Mouse (Mus musculus) NIH3T3 (cell line): ENCODE data around the gene Hnrnpl.

Experiments
- DNase-seq: peaks from one replicate; pipeline ENCODE4 v3.0.0-alpha.2; 2012; ENCODE audit warnings: low read depth

The Hnrnpl gene

GRCm38 (mm10) chr7:28812436-28812835 lies 4.1 kb downstream of the Hnrnpl start:
- no peak for DNase-seq

DNA sequence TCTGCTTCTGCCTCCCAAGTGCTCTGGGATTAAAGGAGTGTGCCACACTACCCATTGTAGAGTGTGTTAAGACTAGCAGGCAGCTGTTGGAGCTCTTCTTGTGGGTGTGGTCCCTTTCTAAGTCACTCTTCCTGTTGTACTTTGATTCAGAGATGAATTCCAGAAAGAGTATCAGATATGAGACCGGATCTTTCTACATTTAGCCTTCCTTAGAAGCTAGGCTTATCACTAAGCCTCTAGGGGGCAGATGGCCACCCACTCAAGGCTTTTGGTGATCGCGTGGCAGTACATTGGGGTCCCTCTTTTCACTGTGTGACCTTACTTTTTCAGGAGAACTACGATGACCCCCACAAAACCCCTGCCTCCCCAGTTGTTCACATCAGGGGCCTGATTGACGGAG lies 4.6 kb downstream of the Hnrnpl start:
- no peak for DNase-seq

- DNase-seq: no peak
These were observed 6.1 kb downstream of the Hnrnpl start for GRCm38 (mm10) chr7:28814306-28815034.

- DNase-seq: no peak
These were observed 6.9 kb downstream of the Hnrnpl start for GRCm38 (mm10) chr7:28815230-28815629.

DNA sequence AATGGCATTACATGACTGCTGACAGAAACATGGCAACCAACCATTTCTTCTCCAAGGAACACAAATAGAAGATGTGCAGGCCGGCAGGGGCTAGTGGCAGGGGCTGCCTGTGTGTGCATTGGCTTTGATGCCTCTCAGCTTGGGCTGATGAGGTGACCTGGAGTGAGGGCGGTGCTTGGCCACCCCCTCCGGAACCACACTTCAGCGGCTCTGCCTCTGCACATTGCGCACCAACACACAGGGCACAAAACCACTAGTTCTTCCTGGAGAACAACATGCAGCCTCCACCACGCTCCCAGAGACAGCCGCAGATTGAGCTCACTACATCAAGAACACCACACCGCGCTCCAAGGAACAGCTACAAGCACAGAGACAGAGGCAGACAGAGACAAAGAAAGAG lies 7.9 kb downstream of the Hnrnpl start:
- DNase-seq: no peak

GRCm38 (mm10) chr7:28816920-28817319 lies 8.6 kb downstream of the Hnrnpl start:
- DNase-seq: no peak

GRCm38 (mm10) chr7:28817524-28817923 lies 9.2 kb downstream of the Hnrnpl start:
- no peak for DNase-seq

DNA sequence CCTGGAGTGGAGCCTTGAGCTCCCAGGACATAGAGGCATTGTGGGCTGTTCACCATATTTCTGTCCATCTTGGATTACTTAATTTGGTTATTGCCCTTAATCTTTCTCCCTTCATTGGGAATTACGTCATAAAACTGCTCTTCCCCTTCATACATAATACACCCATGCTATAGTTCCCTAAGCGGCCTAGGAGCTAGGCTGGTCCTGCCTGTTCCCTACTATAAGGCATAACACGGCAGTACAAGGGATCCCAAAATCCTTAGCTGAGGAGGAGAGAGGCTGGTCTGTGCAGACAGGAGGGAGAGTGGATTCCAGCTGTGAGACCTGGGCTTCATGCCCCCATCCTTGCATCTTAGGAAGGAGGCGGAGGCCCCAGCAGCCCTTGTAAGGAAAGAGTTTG lies 9.6 kb downstream of the Hnrnpl start:
- DNase-seq: no peak

- no peak for DNase-seq
These were observed 10.1 kb downstream of the Hnrnpl start for GRCm38 (mm10) chr7:28818436-28818835.

DNA sequence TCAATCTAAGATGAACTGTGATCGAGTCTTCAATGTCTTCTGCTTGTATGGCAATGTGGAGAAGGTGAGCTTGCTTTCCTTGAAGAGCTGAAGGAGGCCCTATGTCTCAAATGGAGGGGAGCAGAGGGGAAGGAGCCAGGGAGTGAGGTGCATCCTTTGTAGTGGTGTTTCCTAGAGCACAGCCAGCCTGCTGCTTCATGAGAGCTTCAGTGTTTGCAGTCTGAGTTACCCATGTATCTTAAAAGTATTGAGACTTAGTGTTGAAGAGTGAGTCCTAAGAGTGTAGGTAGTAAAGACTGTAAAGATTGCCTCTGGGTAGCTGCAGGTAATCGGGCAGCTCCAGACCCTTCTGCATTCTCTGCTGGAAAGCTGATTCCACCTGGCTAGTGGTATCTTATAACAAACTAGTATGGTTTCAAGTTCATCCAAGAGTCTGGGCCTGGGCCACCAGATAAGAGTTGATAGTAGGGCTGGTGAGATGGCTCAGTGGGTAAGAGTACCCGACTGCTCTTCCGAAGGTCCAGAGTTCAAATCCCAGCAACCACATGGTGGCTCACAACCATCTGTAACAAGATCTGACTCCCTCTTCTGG lies 10.6 kb downstream of the Hnrnpl start:
- no peak for DNase-seq

DNA sequence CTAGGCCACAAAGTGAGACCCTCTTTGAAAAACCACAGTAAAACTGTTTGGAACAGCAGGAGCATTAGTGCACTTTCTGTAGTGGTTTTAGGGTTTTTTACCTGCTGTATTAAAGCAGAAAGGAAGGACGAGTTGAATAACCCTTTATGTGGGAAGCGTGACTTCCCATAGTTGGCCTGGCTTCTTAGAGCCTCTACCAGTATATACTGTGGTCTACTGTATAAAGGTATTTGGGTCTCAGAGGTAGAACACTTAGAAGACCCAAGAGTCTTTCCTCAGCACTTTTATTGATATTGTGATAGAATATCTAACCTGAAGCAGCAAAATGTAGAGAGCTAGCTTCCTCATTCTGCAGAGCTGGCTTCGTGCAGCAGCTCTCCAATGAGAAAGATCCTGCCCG lies 11.2 kb downstream of the Hnrnpl start:
- no peak for DNase-seq

- DNase-seq: peak; percentile 79
These were observed 12.3 kb downstream of the Hnrnpl start for GRCm38 (mm10) chr7:28820358-28821260.

DNA sequence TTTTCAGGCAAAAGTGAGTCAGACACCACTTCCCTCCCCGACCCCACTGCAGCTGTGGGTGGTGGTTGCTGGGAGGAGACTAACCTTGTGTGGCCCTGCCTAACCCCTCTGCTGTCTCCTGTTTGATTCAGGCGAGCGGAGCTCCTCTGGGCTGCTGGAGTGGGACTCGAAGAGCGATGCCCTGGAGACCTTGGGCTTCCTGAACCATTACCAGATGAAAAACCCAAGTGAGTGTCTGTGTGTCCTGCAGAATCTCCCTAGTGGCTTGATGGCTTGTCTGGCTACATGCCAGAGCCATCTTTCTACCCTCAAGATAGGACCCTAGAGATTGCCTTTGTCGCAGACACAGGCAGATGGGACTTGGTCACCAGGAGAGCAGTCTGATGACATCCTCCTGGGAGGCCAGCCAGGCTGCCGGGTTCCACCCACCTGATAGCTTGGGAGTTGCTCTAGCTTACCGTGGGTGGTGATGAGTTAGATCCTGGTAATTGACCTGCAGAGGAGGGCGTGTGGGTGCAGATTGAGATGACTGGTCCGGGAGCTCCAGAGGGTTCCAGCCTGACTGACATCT lies 13.0 kb downstream of the Hnrnpl start:
- DNase-seq: peak; percentile 76

- DNase-seq: no peak
These were observed 14.2 kb downstream of the Hnrnpl start for GRCm38 (mm10) chr7:28822556-28822955.

- no peak for DNase-seq
These were observed 14.9 kb downstream of the Hnrnpl start for GRCm38 (mm10) chr7:28822993-28823903.

DNA sequence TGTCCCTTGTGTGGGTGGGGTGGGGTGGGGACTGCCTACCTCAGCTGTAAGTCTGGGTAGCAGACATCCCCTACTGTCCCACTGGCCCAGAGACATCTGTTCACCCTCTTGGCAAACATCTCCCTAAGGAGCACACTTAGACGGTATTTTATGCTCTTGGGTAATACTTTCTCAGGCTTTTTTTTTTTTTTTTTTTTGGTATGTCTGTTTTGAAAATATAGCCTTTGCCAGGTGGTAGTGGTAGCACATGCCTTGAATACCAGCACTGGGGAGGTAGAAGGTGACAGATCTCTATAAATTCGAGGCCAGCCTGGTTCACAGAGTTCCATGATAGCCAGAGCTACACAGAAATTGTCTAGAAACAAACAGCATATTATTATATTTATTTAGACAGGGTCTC lies 15.6 kb downstream of the Hnrnpl start:
- no peak for DNase-seq

GRCm38 (mm10) chr7:28824941-28825685 lies 16.8 kb downstream of the Hnrnpl start, which contains the start of gene Ech1:
TSS of gene Ech1 (plus strand) at chr7:28825217.
- DNase-seq: peak; percentile 98

GRCm38 (mm10) chr7:28825686-28826401 lies 17.5 kb downstream of the Hnrnpl start:
- peak; percentile 72 for DNase-seq

DNA sequence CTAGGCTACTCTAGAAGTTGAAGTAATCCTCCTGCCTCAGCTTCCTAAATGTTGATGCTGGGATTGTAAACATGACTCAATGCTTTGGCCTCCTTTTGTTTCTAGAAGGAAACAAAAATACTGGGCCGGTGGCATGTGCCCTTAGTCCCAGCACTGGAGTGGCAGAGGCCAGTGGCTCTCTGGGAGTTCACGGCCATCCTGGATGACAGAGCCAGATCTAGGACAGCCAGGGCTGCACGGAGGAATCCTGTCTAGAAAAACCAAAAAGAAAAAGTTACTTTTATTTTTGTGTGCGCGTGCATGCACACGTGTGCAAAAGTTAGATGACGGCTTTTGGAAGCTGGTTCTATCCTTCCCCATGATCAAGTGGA lies 18.0 kb downstream of the Hnrnpl start:
- DNase-seq: no peak

GRCm38 (mm10) chr7:28827338-28827737 lies 19.0 kb downstream of the Hnrnpl start:
- DNase-seq: peak; percentile 90
